Mouse (Mus musculus) kidney, embryonic 15.5 days (tissue): ENCODE results near the gene Dhx8. TPM values are rescaled to one million over a fixed set of nuclear protein-coding genes. Genes with fewer than 3 reads are reported as not detected.

ENCODE experiments used
- ATAC-seq: fragments of 200-750 bp; cut with Nextera tagmentation; replicated peaks from 2 replicates; pipeline ENCODE4 v1.8.0; 2017; ENCODE audit warnings: moderate TSS enrichment; ENCODE audit not compliant: low FRiP score
- H3K27ac ChIP-seq: fragments of 300-500 bp; sonication (generic); 2 replicates; pipeline ENCODE4 v1.5.1; 2015; ENCODE audit warnings: mild to moderate bottlenecking, inconsistent platforms
- H3K27me3 ChIP-seq: fragments of 300-500 bp; sonication (generic); 2 replicates; pipeline ENCODE4 v1.6.1; 2015; ENCODE audit warnings: inconsistent platforms
- H3K36me3 ChIP-seq: fragments of 300-500 bp; sonication (generic); 2 replicates; pipeline ENCODE4 v1.6.1; 2015; ENCODE audit warnings: inconsistent platforms
- H3K4me1 ChIP-seq: fragments of 300-500 bp; sonication (generic); 2 replicates; pipeline ENCODE4 v1.6.1; 2015; ENCODE audit warnings: inconsistent platforms
- H3K4me2 ChIP-seq: fragments of 300-500 bp; sonication (generic); 2 replicates; pipeline ENCODE4 v1.6.1; 2015; ENCODE audit warnings: moderate library complexity, mild to moderate bottlenecking, inconsistent platforms
- H3K4me3 ChIP-seq: fragments of 300-500 bp; sonication (generic); replicated peaks from 2 replicates; pipeline ENCODE4 v1.5.1; 2015; ENCODE audit warnings: mild to moderate bottlenecking, inconsistent platforms
- H3K9ac ChIP-seq: fragments of 300-500 bp; sonication (generic); 2 replicates; pipeline ENCODE4 v1.6.1; 2015; ENCODE audit warnings: mild to moderate bottlenecking, inconsistent platforms
- H3K9me3 ChIP-seq: fragments of 300-500 bp; sonication (generic); replicated peaks from 2 replicates; pipeline ENCODE4 v1.6.1; 2016; ENCODE audit warnings: inconsistent platforms
- WGBS: fragments of 180-500 bp; shearing (Covaris S2); methylation state at CpG from one replicate; pipeline ENCODE4 v1.1.7; 2015; ENCODE audit warnings: mixed read lengths; 5-methylcytosine and 5-hydroxymethylcytosine counted together
- polyA plus RNA-seq: library from polyadenylated mRNA; unstranded; fragments of >200 nt; fragmentation: Nextera tagmentation; extraction: Ambion mirVana; gene quantifications from 2 replicates; pipeline ENCODE4 v1.2.1, GENCODE M21; 2015

The Dhx8 gene
- polyA plus RNA-seq, 1 experiment from 2014 or later, result 32.3 TPM

- Histone ChIP-seq H3K4me2 (peak overlapping the region; percentile 96), H3K4me1 (peaks cover 70% of the 10 kb centered on the region), H3K27ac (peak overlapping the region; percentile 96), H3K27me3 (peaks cover 70% of the 10 kb centered on the region), H3K36me3 (no peaks in the 10 kb centered on the region), H3K9ac (peak overlapping the region; percentile 63), H3K4me3 (peak overlapping the region; percentile 62), H3K9me3 (no peaks in the 10 kb centered on the region)
- under 1% methylated on average over 66 of the region's 67 CpGs for WGBS
- ATAC-seq, result peak; percentile 57
Measured at GRCm38 (mm10) chr11:101784488-101785142, 51.9 kb downstream of the Dhx8 start.

- H3K4me3 ChIP-seq, result peak within 1 kb of the TSS; percentile 62
- H3K4me1 ChIP-seq, result peaks cover 70% of the 10 kb centered on the region
- no peaks in the 10 kb centered on the region for H3K36me3 ChIP-seq
- H3K4me2 ChIP-seq, result peak within 1 kb of the TSS; percentile 96
- peak within 1 kb of the TSS; percentile 96 for H3K27ac ChIP-seq
- peak; percentile 89 for ATAC-seq
- H3K27me3 ChIP-seq, result peaks cover 66% of the 10 kb centered on the region
- WGBS, result under 1% methylated on average over 35 of the region's 35 CpGs
- H3K9ac ChIP-seq, result peak within 1 kb of the TSS; percentile 63
- no peaks in the 10 kb centered on the region for H3K9me3 ChIP-seq
Measured at GRCm38 (mm10) chr11:101785143-101785851, 52.6 kb downstream of the Dhx8 start, which contains the start of gene Etv4. TSS of gene Etv4 (minus strand) at chr11:101785371.

GRCm38 (mm10) chr11:101785852-101786205 is 53.1 kb downstream of the Dhx8 start:
- Histone ChIP-seq H3K27ac (peak overlapping the region; percentile 96; the same call in 1 of the 2 replicates), H3K9me3 (no peaks in the 10 kb centered on the region), H3K9ac (no peak overlapping the region), H3K4me1 (peaks cover 70% of the 10 kb centered on the region), H3K4me3 (peak overlapping the region; percentile 62), H3K36me3 (no peaks in the 10 kb centered on the region), H3K27me3 (peaks cover 66% of the 10 kb centered on the region), H3K4me2 (peak overlapping the region; percentile 96)
- 14% methylated on average over 7 of the region's 7 CpGs for WGBS
- no peak for ATAC-seq

- no peak overlapping the region for H3K4me3 ChIP-seq
- no peak overlapping the region for H3K27ac ChIP-seq
- H3K4me2 ChIP-seq, result no peak overlapping the region
- H3K9me3 ChIP-seq, result no peaks in the 10 kb centered on the region
- 65% methylated on average over 7 of the region's 7 CpGs for WGBS
- no peaks in the 10 kb centered on the region for H3K36me3 ChIP-seq
- peaks cover 59% of the 10 kb centered on the region for H3K27me3 ChIP-seq
- no peak overlapping the region for H3K9ac ChIP-seq
- peaks cover 71% of the 10 kb centered on the region for H3K4me1 ChIP-seq
- no peak for ATAC-seq
Measured at GRCm38 (mm10) chr11:101786651-101787050, 53.9 kb downstream of the Dhx8 start.

- H3K9me3 ChIP-seq, result no peaks in the 10 kb centered on the region
- no peak overlapping the region for H3K4me3 ChIP-seq
- WGBS, result 56% methylated on average over 1 of the region's 1 CpGs
- H3K36me3 ChIP-seq, result no peaks in the 10 kb centered on the region
- ATAC-seq, result no peak
- H3K9ac ChIP-seq, result no peak overlapping the region
- H3K4me1 ChIP-seq, result peaks cover 68% of the 10 kb centered on the region
- peaks cover 56% of the 10 kb centered on the region for H3K27me3 ChIP-seq
- H3K4me2 ChIP-seq, result no peak overlapping the region
- no peak overlapping the region for H3K27ac ChIP-seq
Measured at GRCm38 (mm10) chr11:101787432-101787831, 54.7 kb downstream of the Dhx8 start.

- H3K9ac ChIP-seq, result 0 out of 2 replicates have a peak overlapping the region, but pooled peaks have one; percentile 5
- H3K36me3 ChIP-seq, result no peaks in the 10 kb centered on the region
- WGBS, result 16% methylated on average over 19 of the region's 19 CpGs
- peaks cover 40% of the 10 kb centered on the region for H3K4me1 ChIP-seq
- peaks cover 31% of the 10 kb centered on the region for H3K27me3 ChIP-seq
- H3K9me3 ChIP-seq, result no peaks in the 10 kb centered on the region
- peak; percentile 73 for ATAC-seq
- peak overlapping the region; percentile 87 for H3K27ac ChIP-seq
- peak overlapping the region; percentile 17; the same call in 1 of the 2 replicates for H3K4me3 ChIP-seq
- H3K4me2 ChIP-seq, result peak overlapping the region; percentile 41
Measured at GRCm38 (mm10) chr11:101790811-101791526, 58.2 kb downstream of the Dhx8 start.

GRCm38 (mm10) chr11:101797355-101797754 is 64.6 kb downstream of the Dhx8 start:
- Histone ChIP-seq H3K36me3 (no peaks in the 10 kb centered on the region), H3K4me3 (no peak overlapping the region), H3K9ac (no peak overlapping the region), H3K27ac (no peak overlapping the region), H3K4me2 (no peak overlapping the region), H3K27me3 (no peaks in the 10 kb centered on the region; the same call in 1 of the 2 replicates), H3K4me1 (peaks cover 11% of the 10 kb centered on the region), H3K9me3 (no peaks in the 10 kb centered on the region)
- WGBS, result 75% methylated on average over 2 of the region's 2 CpGs
- no peak for ATAC-seq

GRCm38 (mm10) chr11:101798083-101798482 is 65.4 kb downstream of the Dhx8 start:
- no peaks in the 10 kb centered on the region for H3K9me3 ChIP-seq
- WGBS, result 31% methylated on average over 8 of the region's 8 CpGs
- ATAC-seq, result no peak

GRCm38 (mm10) chr11:101801386-101801785 is 68.7 kb downstream of the Dhx8 start:
- Histone ChIP-seq H3K4me3 (no peak overlapping the region), H3K4me1 (peaks cover 11% of the 10 kb centered on the region), H3K36me3 (no peaks in the 10 kb centered on the region), H3K4me2 (no peak overlapping the region), H3K9me3 (no peaks in the 10 kb centered on the region), H3K27me3 (peaks cover 4% of the 10 kb centered on the region; the same call in 1 of the 2 replicates), H3K27ac (no peak overlapping the region), H3K9ac (no peak overlapping the region)
- 3% methylated on average over 5 of the region's 5 CpGs for WGBS
- ATAC-seq, result no peak

More at GRCm38 (mm10) chr11:101798083-101798482, 65.4 kb downstream of the Dhx8 start:
- Histone ChIP-seq H3K9ac (no peak overlapping the region), H3K36me3 (no peaks in the 10 kb centered on the region), H3K4me2 (no peak overlapping the region), H3K27ac (no peak overlapping the region), H3K4me1 (peaks cover 11% of the 10 kb centered on the region), H3K4me3 (no peak overlapping the region), H3K27me3 (no peaks in the 10 kb centered on the region; the same call in 1 of the 2 replicates)

GRCm38 (mm10) chr11:101805113-101805704 is 72.5 kb downstream of the Dhx8 start:
- no peak for ATAC-seq
- Histone ChIP-seq H3K4me3 (no peak overlapping the region), H3K9me3 (no peaks in the 10 kb centered on the region), H3K4me2 (no peak overlapping the region), H3K9ac (no peak overlapping the region), H3K27me3 (peaks cover 33% of the 10 kb centered on the region), H3K36me3 (no peaks in the 10 kb centered on the region), H3K4me1 (peaks cover 33% of the 10 kb centered on the region), H3K27ac (no peak overlapping the region)
- 73% methylated on average over 8 of the region's 8 CpGs for WGBS

GRCm38 (mm10) chr11:101806741-101807140 is 74.0 kb downstream of the Dhx8 start:
- WGBS, result 58% methylated on average over 12 of the region's 12 CpGs
- no peaks in the 10 kb centered on the region for H3K9me3 ChIP-seq

More at GRCm38 (mm10) chr11:101806741-101807140, 74.0 kb downstream of the Dhx8 start:
- Histone ChIP-seq H3K4me1 (peaks cover 25% of the 10 kb centered on the region), H3K27ac (no peak overlapping the region), H3K36me3 (no peaks in the 10 kb centered on the region), H3K9ac (no peak overlapping the region), H3K4me2 (no peak overlapping the region), H3K27me3 (peaks cover 49% of the 10 kb centered on the region), H3K4me3 (no peak overlapping the region)
- ATAC-seq, result no peak
